Mouse (Mus musculus) embryonic facial prominence, embryonic 12.5 days (tissue): ENCODE results near the gene Gm21762. TPM values are rescaled to one million over a fixed set of nuclear protein-coding genes. Genes with fewer than 3 reads are reported as not detected.
"Not testable (repeated sequence)": the region's sequence is repeated elsewhere in the genome, so short reads cannot be mapped to it uniquely, and the experiment has no call there.

ENCODE experiments used
- ATAC-seq: fragments of 200-750 bp; cut with Nextera tagmentation; 2 replicates; pipeline ENCODE4 v1.8.0; 2017; ENCODE audit not compliant: insufficient number of reproducible peaks, insufficient read depth, low FRiP score, low TSS enrichment
- H3K27ac ChIP-seq: fragments of 300-500 bp; sonication (generic); 2 replicates; pipeline ENCODE4 v1.5.1; 2016; ENCODE audit warnings: mild to moderate bottlenecking
- H3K27me3 ChIP-seq: fragments of 300-500 bp; sonication (generic); 2 replicates; pipeline ENCODE4 v1.6.1; 2016; ENCODE audit warnings: mild to moderate bottlenecking, moderate library complexity
- H3K36me3 ChIP-seq: fragments of 300-500 bp; sonication (generic); 2 replicates; pipeline ENCODE4 v1.6.1; 2016; ENCODE audit warnings: mild to moderate bottlenecking
- H3K4me1 ChIP-seq: fragments of 300-500 bp; sonication (generic); 2 replicates; pipeline ENCODE4 v1.6.1; 2016
- H3K4me2 ChIP-seq: fragments of 300-500 bp; sonication (generic); replicated peaks from 2 replicates; pipeline ENCODE4 v1.6.1; 2016; ENCODE audit warnings: mild to moderate bottlenecking, moderate library complexity
- H3K4me3 ChIP-seq: fragments of 300-500 bp; sonication (generic); 2 replicates; pipeline ENCODE4 v1.5.1; 2016; ENCODE audit warnings: mild to moderate bottlenecking
- H3K9ac ChIP-seq: fragments of 300-500 bp; sonication (generic); 2 replicates; pipeline ENCODE4 v1.6.1; 2016; ENCODE audit warnings: mild to moderate bottlenecking, moderate library complexity
- H3K9me3 ChIP-seq: fragments of 300-500 bp; sonication (generic); 2 replicates; pipeline ENCODE4 v1.6.1; 2016; ENCODE audit warnings: mild to moderate bottlenecking, moderate library complexity
- WGBS: fragments of 180-500 bp; shearing (Covaris S2); methylation state at CpG from one replicate; pipeline ENCODE4 v1.1.7; 2016; 5-methylcytosine and 5-hydroxymethylcytosine counted together
- polyA plus RNA-seq: library from polyadenylated mRNA; unstranded; fragments of >200 nt; fragmentation: Nextera tagmentation; extraction: Ambion mirVana; gene quantifications from 2 replicates; pipeline ENCODE4 v1.2.1, GENCODE M21; 2016

Gm21762 gene
- not detected in 2 replicates for polyA plus RNA-seq

DNA sequence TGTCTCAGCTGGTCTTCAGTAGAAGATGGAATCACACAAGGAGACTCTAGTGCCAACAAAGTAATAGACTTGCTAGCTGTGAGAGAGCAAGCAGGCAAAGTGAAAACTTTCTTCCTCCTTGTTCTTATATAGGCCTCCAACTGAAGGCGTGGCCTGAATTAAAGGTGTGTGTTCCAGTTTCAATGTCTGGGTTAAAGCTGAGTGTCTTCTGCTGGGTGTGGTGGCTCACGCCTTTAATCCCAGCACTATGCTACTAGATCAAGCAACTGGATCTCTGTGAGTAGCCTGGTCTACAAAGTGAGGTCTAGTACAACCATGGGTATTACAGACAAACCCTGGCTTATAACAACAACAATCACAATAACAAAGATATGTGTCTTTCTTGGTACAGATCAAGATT is at the start of gene Gm21762:
Gene Gm21762, minus strand, starts transcription at position 101 of the 400 bp plus-strand sequence.
- not testable (repeated sequence) for H3K4me2 ChIP-seq, H3K4me3 ChIP-seq, H3K9me3 ChIP-seq, H3K4me1 ChIP-seq, H3K27ac ChIP-seq, H3K27me3 ChIP-seq, ATAC-seq, H3K9ac ChIP-seq, H3K36me3 ChIP-seq
- no CpG with 5 or more reads among the region's 2 CpGs for WGBS

DNA sequence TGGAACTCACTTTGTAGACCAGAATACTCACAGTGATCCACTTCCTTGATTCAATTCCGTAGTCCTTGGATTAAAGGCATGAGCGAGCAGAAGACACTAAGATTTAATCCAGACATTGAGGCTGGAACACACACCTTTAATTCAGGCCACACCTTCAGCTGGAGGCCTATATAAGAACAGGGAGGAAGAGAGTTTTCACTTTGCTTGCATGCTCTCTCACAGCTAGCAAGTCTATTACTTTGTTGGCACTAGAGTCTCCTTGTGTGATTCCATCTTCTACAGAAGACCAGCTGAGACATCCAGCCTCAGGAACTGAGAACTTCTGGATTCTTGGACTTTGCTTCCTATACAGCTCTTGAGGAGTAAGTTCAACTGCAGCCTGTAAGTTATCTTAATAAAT is 47.1 kb upstream of the Gm21762 start, which contains the start of gene AF067061:
Gene AF067061, plus strand, starts transcription at position 245 of the 400 bp plus-strand sequence.
- 79% methylated on average over 2 of the region's 2 CpGs for WGBS
- not testable (repeated sequence) for ATAC-seq, H3K9me3 ChIP-seq

DNA sequence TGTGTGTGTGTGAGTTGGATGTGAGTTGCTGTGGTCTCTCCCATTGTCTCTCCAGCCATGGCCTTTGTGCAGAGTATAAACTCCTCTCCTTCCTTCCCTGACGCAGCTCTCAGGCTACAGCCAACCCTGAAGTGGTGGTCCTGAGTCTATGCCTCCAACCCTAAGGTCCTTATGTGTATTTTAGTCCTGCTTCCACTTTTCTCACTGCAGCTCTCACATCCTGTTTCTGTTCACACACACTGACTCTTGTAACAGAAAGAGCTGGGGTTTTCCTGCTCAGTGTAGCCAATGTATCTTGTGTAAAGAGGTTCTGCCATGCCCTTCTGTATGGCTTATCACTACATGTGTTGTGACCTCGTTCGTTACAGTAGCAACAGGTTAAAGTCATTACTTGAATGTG is 44.0 kb upstream of the Gm21762 start:
- not testable (repeated sequence) for H3K4me3 ChIP-seq, H3K4me1 ChIP-seq, H3K36me3 ChIP-seq, H3K27me3 ChIP-seq, H3K9me3 ChIP-seq, H3K27ac ChIP-seq, H3K4me2 ChIP-seq, ATAC-seq, H3K9ac ChIP-seq
- 72% methylated on average over 3 of the region's 3 CpGs for WGBS

More for the DNA sequence above, 47.1 kb upstream of the Gm21762 start, which contains the start of gene AF067061:
- not testable (repeated sequence) for H3K27me3 ChIP-seq, H3K4me2 ChIP-seq, H3K27ac ChIP-seq, H3K36me3 ChIP-seq, H3K4me3 ChIP-seq, H3K9ac ChIP-seq, H3K4me1 ChIP-seq

DNA sequence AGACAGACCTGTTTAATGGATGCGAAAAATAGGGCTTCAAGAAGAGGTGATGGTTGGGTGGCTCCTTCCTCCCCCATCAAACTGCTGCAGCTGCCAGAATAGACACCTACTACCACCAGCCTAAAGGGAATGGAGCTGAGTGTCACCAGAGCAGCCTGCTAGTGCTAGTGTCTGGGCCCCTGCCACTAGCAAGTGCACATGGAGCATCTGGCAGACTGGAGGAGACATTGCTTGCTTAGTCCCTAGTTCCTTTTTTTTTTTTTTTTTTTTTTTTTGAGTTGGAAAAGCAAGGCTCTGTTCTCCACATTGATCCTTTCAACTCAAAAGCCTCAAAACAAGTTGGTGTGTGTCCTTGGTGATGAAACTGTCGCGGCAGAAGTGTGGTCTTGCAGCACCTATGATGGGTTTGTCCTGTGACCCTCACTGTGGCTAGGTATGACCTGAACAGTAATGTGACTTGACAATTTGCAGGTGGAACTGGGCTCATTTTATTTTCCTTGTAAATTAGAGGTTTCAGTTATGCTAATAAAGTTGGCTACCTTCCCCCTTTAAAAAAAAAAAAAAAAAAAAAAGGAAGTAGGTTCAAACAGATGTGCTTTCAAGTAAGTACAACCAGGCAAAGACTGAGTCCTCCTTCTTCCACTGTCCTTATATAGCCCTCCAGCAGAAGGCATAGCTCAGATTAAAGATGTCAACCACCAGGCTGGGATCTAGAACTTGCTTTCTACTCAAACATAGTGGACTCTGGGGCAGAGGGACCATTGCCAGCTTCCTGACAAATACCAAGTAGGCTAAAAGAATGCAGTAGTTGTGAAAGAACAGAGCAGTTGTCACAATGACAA is 43.3 kb upstream of the Gm21762 start:
- not testable (repeated sequence) for H3K9ac ChIP-seq, H3K27ac ChIP-seq, H3K9me3 ChIP-seq, ATAC-seq, H3K4me3 ChIP-seq, H3K36me3 ChIP-seq, H3K27me3 ChIP-seq, H3K4me2 ChIP-seq, H3K4me1 ChIP-seq
- WGBS: 87% methylated on average over 3 of the region's 3 CpGs

DNA sequence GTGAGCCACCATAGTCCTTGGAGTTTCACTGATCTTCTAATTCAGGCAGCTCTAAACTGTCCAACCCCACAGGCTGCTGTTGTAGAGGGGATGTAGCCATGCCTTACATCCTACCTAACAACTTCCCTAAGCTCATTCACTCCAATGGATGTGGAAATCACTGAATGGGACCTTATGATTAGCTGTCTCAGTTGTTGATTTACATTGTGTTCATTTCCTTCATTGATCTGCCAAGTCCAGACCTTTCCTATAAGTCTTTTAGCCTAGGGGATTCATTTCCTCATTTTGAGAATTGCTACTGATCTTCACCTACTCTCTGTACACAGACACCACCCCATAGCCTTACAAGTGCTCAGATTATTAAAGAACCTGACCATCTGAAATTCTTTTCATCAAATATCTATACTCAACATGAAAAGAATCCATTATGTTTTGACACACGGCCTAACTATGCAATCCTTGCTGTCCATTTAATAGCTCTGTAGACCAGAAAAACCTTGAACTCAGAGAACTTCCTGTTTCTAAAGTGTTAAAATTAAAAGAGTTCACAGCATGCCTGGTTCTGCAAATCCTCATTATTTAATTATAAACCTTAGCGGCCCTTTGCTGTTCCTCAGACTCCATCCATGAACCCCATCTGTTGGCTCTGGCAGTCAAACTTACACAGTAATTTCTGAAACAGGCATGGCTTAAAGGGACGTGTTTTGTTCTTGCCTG is 35.6 kb upstream of the Gm21762 start:
- not testable (repeated sequence) for H3K36me3 ChIP-seq, H3K9ac ChIP-seq, H3K4me3 ChIP-seq, ATAC-seq, H3K9me3 ChIP-seq, H3K27me3 ChIP-seq, H3K4me1 ChIP-seq, H3K4me2 ChIP-seq, H3K27ac ChIP-seq
- 75% methylated on average over 2 of the region's 3 CpGs for WGBS

DNA sequence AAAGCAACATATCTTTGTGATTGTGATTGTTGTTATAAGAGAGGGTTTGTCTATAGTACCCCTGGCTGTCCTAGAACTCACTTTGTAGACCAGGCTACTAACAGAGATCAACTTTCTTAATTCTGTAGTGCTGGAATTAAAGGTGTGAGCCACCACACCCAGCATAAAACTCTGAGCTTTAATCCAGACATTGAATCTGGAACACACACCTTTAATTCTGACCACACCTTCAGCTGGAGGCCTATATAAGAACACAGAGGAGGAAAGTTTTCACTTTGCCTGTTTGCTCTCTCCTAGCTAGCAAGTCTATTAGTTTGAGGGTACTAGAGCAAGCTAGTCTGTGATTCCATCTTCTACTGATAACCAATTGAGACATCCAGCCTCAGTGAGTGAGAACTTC is 23.1 kb upstream of the Gm21762 start, which contains the start of gene Gm21731:
Gene Gm21731, plus strand, starts transcription at position 301 of the 400 bp plus-strand sequence.
- not testable (repeated sequence) for H3K9ac ChIP-seq, ATAC-seq, H3K36me3 ChIP-seq, H3K4me1 ChIP-seq, H3K9me3 ChIP-seq, H3K27me3 ChIP-seq, H3K4me2 ChIP-seq, H3K27ac ChIP-seq, H3K4me3 ChIP-seq

DNA sequence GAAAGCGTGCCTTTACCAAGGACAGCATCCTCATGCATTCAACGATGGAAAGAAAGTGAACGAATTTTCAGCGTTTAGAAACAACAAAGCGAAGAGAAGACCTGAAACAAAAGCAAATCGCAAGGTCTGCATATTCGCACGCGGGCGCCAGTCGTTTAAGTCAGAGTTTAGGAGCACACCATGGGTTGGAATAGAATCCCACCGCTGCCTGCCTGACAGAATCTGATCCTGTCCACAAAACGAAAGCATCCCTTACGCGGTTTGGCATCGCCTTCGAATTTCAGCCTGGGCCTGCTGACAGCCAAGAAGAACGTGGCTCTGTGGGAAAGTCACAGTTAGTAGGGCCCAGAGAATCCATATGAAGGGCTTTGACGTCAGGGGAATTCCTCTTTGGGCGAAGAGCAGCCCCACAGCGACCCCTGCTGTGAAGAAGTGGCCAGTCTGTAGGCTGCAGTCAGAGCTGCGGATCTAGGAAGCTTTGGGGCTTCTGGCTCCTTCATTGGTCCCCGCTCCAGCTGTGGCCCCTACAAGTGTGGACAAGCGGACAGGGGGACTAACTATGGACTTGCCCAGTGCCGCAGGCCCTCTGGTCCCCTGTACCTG is 16.8 kb upstream of the Gm21762 start:
- not testable (repeated sequence) for H3K36me3 ChIP-seq, H3K4me3 ChIP-seq, H3K27me3 ChIP-seq, H3K9me3 ChIP-seq, ATAC-seq, H3K4me1 ChIP-seq, H3K9ac ChIP-seq, H3K4me2 ChIP-seq, H3K27ac ChIP-seq
- WGBS: 74% methylated on average over 13 of the region's 25 CpGs

DNA sequence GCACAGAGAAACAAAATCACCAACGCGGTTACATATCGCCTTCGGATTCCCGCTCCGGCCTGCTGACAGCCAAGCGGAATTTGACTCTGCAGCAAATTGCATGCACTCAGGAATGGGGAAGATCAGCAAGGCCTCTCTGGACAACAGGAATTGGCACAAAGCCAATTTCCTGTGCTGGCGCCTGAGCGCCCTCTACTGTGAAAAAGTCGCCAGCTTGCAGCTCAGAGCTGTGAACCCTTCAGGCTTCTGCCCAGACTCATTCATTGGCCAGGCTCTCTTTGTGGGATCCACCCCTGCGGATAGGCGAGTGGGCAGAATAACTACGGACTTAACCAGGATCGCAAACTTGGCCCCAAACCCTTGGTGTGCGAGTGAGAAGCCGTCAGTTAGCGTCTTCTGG is 16.1 kb upstream of the Gm21762 start:
- H3K4me1 ChIP-seq, H3K4me2 ChIP-seq, H3K9me3 ChIP-seq, H3K27ac ChIP-seq, ATAC-seq, H3K27me3 ChIP-seq, H3K4me3 ChIP-seq, H3K9ac ChIP-seq, H3K36me3 ChIP-seq: not testable (repeated sequence)
- 95% methylated on average over 17 of the region's 17 CpGs for WGBS

DNA sequence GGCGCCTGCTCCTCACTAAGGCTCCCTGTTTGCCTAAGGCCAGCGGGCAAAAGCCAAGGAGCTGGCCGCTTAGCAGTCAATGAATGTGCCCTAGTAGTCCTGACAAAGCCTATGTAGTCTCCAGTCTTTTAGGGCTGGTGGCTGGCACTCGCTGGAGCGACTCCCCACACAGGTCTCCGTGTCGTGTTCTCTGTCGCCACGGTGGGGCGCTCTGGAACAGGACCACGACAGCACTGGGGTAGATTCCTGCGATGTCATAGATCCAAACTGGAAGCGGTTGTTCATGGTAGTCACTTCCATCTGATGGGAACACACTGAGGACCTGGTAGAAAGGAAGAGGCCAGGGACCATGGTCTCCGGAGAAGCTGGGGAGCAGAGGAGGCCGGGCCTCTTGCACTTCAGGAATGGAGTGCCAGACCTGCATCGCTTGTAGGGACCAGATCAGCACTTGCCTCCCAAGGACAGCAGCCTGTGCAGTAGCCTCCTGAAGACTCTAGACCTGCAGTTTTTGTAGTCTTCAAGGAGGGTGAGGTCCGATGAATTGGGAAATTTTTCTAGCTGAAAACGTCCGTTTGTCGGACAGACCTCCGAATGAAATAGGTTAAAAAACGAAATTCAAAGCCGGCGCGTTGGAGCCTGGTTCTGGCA is 7.4 kb upstream of the Gm21762 start:
- not testable (repeated sequence) for H3K9me3 ChIP-seq, H3K27ac ChIP-seq, H3K4me3 ChIP-seq, H3K4me1 ChIP-seq, H3K9ac ChIP-seq, H3K27me3 ChIP-seq, ATAC-seq, H3K4me2 ChIP-seq, H3K36me3 ChIP-seq
- 95% methylated on average over 16 of the region's 25 CpGs for WGBS

DNA sequence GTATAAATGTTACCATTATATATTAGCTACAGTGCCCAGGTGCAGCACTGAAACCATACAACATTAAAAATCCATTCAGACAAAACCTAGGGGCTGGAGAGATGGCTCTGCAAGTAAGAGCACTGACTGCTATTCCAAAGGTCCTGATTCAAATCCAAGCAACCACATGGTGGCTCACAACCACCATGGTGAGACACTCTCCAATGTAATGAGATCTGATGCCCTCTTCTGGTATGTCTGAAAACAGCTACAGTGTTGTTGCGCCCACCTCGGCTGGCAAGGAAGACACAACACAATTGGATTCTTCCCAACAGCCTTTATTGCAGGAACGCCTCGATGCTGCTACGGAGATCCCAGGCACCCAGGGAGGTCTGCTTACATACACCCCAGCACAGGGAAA is 5.2 kb upstream of the Gm21762 start:
- not testable (repeated sequence) for H3K4me1 ChIP-seq, H3K27ac ChIP-seq, H3K4me3 ChIP-seq, H3K9ac ChIP-seq, H3K36me3 ChIP-seq, H3K27me3 ChIP-seq, H3K4me2 ChIP-seq, H3K9me3 ChIP-seq, ATAC-seq
- WGBS: 86% methylated on average over 5 of the region's 5 CpGs

DNA sequence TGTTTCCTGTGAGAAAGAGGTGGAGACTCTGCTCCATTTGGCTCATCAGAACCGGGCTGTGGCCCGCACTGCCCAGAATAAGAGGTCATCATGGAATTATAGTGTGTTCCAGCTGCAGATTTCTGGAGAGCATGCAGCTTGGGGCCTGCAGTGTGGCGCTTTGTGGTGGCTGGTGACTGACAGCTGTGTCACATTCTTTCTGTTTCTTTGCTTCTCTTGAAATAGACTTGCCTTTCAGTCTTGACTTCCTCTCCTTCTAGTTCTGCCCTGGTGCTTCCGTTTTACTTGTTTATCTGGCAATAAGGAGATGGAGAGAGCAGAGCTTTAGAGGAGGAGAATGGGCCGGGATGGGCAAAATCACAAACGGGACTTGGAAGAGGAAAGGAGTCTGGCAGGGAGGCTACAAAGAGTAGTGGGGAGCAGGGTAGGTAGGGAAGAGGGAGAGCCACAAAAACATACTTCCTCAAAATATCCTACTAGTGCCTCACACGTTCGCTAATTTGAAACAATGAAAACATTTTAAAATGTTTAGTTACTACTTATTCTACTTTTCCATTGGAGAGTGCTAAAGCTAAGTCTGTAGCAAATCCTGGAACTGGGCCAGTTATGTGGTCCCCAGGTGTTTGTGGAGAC is 19.4 kb downstream of the Gm21762 start:
- H3K36me3 ChIP-seq, H3K9ac ChIP-seq, H3K4me3 ChIP-seq, H3K27ac ChIP-seq, H3K4me2 ChIP-seq, H3K4me1 ChIP-seq, H3K27me3 ChIP-seq, ATAC-seq, H3K9me3 ChIP-seq: not testable (repeated sequence)
- WGBS: 82% methylated on average over 7 of the region's 8 CpGs
